Mouse (Mus musculus) forebrain, embryonic 11.5 days (tissue): ENCODE results near the gene Pdrg1. TPM values are rescaled to one million over a fixed set of nuclear protein-coding genes. Genes with fewer than 3 reads are reported as not detected.

Source experiments
- ATAC-seq: fragments of 200-750 bp; cut with Nextera tagmentation; replicated peaks from 2 replicates; pipeline ENCODE4 v1.8.0; 2017; ENCODE audit warnings: moderate TSS enrichment; ENCODE audit not compliant: low FRiP score
- DNase-seq: peaks from one replicate; pipeline ENCODE4 v3.0.0-alpha.2; 2017; ENCODE audit warnings: low spot score
- H3K27ac ChIP-seq: fragments of 300-500 bp; sonication (generic); 2 replicates; pipeline ENCODE4 v1.5.1; 2014; ENCODE audit warnings: low read depth, low read length
- H3K27me3 ChIP-seq: fragments of 300-500 bp; sonication (generic); 2 replicates; pipeline ENCODE4 v1.6.1; 2014; ENCODE audit warnings: mild to moderate bottlenecking, low read length, mixed read lengths; ENCODE audit not compliant: control insufficient read depth, insufficient read depth
- H3K36me3 ChIP-seq: fragments of 300-500 bp; sonication (generic); 2 replicates; pipeline ENCODE4 v1.6.1; 2014; ENCODE audit warnings: mild to moderate bottlenecking, low read length, moderate library complexity, mixed read lengths; ENCODE audit not compliant: control insufficient read depth, insufficient read depth
- H3K4me1 ChIP-seq: fragments of 300-500 bp; sonication (generic); replicated peaks from 2 replicates; pipeline ENCODE4 v1.6.1; 2014; ENCODE audit warnings: low read length, mixed read lengths; ENCODE audit not compliant: control insufficient read depth, insufficient read depth
- H3K4me2 ChIP-seq: fragments of 300-500 bp; sonication (generic); 2 replicates; pipeline ENCODE4 v1.6.1; 2014; ENCODE audit warnings: low read depth, mild to moderate bottlenecking, low read length, moderate library complexity, mixed read lengths; ENCODE audit not compliant: severe bottlenecking
- H3K4me3 ChIP-seq: fragments of 300-500 bp; sonication (generic); 2 replicates; pipeline ENCODE4 v1.5.1; 2014; ENCODE audit warnings: low read depth, low read length
- H3K9ac ChIP-seq: fragments of 300-500 bp; sonication (generic); 2 replicates; pipeline ENCODE4 v1.6.1; 2014; ENCODE audit warnings: low read length
- H3K9me3 ChIP-seq: fragments of 300-500 bp; sonication (generic); 2 replicates; pipeline ENCODE4 v1.6.1; 2016; ENCODE audit warnings: low read length, mixed read lengths; ENCODE audit not compliant: control insufficient read depth
- WGBS: fragments of 180-500 bp; shearing (Covaris S2); extraction: QIAGEN DNeasy Blood & Tissue Kit; methylation state at CpG from one replicate; pipeline ENCODE4 v1.1.7; 2014; 5-methylcytosine and 5-hydroxymethylcytosine counted together
- polyA plus RNA-seq: library from polyadenylated mRNA; unstranded; fragments of >200 nt; fragmentation: Nextera tagmentation; extraction: Ambion mirVana; gene quantifications from 2 replicates; pipeline ENCODE4 v1.2.1, GENCODE M21; 2014

The Pdrg1 gene
- polyA plus RNA-seq, 1 experiment from 2014 or later = 64.9 TPM

- Histone ChIP-seq H3K4me2 (no peak overlapping the region), H3K4me1 (no peaks in the 10 kb centered on the region), H3K9ac (no peak overlapping the region), H3K9me3 (no peaks in the 10 kb centered on the region), H3K27ac (no peak overlapping the region), H3K4me3 (no peak overlapping the region), H3K36me3 (no peaks in the 10 kb centered on the region), H3K27me3 (peaks cover 17% of the 10 kb centered on the region)
- DNase-seq (no peak), ATAC-seq (no peak)
- 77% methylated on average over 9 of the region's 9 CpGs for WGBS
Observed at GRCm38 (mm10) chr2:153051537-153051936, 36.3 kb upstream of the Pdrg1 start.

DNA sequence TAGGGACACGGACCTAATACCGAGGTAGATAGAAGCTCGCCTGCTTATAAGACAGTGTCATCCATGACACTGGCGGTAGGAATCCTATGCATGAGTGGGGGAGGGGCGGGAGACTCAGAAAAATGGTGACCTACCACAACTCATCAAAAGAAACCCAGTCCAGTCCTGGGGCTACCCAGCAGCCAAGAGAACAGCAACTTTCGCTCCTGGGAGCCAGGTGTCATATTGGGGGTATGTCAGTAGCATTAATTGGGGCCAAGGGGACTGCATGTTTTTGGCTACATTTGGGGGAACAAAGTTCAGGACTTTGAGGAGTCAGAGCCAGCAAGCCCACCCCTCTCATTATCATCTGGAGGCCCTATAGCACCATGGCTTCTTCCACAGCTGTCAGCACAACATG, 35.9 kb upstream of the Pdrg1 start:
- no peak for DNase-seq
- no peak overlapping the region for H3K27ac ChIP-seq
- H3K36me3 ChIP-seq = no peaks in the 10 kb centered on the region
- no peak overlapping the region for H3K9ac ChIP-seq
- H3K9me3 ChIP-seq = no peaks in the 10 kb centered on the region
- peaks cover 17% of the 10 kb centered on the region for H3K27me3 ChIP-seq
- no peak overlapping the region for H3K4me3 ChIP-seq
- ATAC-seq = no peak
- H3K4me2 ChIP-seq = no peak overlapping the region
- no peaks in the 10 kb centered on the region for H3K4me1 ChIP-seq
- WGBS = 82% methylated on average over 6 of the region's 6 CpGs

GRCm38 (mm10) chr2:153049997-153050358, 34.8 kb upstream of the Pdrg1 start:
- 87% methylated on average over 4 of the region's 4 CpGs for WGBS
- H3K9ac ChIP-seq = no peak overlapping the region
- no peaks in the 10 kb centered on the region for H3K36me3 ChIP-seq
- peaks cover 17% of the 10 kb centered on the region for H3K27me3 ChIP-seq
- no peaks in the 10 kb centered on the region for H3K9me3 ChIP-seq
- DNase-seq = no peak
- H3K4me1 ChIP-seq = no peaks in the 10 kb centered on the region
- ATAC-seq = no peak
- no peak overlapping the region for H3K4me2 ChIP-seq
- H3K27ac ChIP-seq = no peak overlapping the region
- no peak overlapping the region for H3K4me3 ChIP-seq

- no peaks in the 10 kb centered on the region for H3K36me3 ChIP-seq
- no peaks in the 10 kb centered on the region for H3K9me3 ChIP-seq
- no peaks in the 10 kb centered on the region for H3K4me1 ChIP-seq
- no peak overlapping the region for H3K9ac ChIP-seq
- H3K27me3 ChIP-seq = peaks cover 17% of the 10 kb centered on the region
- H3K4me3 ChIP-seq = no peak overlapping the region
- H3K4me2 ChIP-seq = no peak overlapping the region
- ATAC-seq (no peak), DNase-seq (no peak)
- H3K27ac ChIP-seq = no peak overlapping the region
- 59% methylated on average over 9 of the region's 9 CpGs for WGBS
Observed at GRCm38 (mm10) chr2:153049288-153049996, 34.2 kb upstream of the Pdrg1 start.

DNA sequence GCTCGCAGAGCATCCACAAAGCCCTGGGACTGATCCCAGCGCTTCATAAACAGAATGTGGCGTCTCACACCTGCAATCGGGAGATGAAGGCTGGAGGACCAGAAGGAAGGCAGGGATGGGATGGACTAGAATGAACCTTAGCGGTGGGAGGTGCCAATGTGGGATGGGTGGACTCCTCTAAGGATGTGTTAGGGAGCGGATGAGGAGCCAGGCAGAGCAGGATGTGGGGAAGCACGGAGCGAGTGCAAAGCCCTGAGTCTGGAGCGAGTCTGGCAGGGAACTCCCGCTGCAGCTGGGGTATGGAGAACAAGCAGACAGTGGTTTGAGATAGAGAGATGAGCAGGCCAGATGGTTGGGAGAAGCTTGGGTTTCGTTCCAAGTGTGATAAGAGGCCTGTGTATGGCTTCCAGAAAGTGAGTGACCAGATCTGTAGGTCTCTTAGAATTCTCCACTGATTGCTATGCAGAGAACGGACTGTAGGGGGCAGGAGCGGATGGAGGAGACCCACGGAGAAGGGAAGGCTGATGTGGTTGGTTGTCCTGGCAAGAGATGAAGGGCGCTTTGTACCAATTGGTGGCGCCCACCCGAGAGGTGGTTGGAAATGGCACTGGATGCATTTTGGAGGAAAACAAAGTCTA, 32.7 kb upstream of the Pdrg1 start:
- Histone ChIP-seq H3K9ac (no peak overlapping the region), H3K36me3 (no peaks in the 10 kb centered on the region), H3K4me2 (no peak overlapping the region), H3K4me1 (no peaks in the 10 kb centered on the region), H3K27me3 (peaks cover 13% of the 10 kb centered on the region), H3K9me3 (no peaks in the 10 kb centered on the region), H3K27ac (no peak overlapping the region), H3K4me3 (no peak overlapping the region)
- ATAC-seq = no peak
- DNase-seq = peak; percentile 70
- WGBS = 39% methylated on average over 17 of the region's 17 CpGs

DNA sequence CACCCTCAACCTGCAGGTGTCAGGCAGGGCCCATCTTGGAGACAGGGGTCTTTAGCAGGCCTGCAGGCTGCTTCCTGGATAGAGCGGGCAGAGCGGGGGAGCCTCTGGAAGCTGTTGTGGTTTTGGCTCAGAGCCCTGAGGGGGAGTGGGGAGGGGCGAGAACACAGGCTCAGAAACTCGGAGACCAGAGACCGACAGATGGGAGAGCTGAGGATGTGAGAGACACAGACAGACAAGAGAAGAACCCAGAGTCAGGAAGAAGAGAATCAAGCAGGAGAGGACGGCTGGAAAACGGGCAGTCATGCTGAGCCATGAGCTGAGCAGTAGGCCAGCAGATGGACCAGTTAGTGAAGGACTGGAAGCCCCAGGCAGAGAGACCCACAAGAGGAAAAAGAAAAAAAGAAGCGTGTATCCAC, 30.7 kb upstream of the Pdrg1 start:
- Histone ChIP-seq H3K4me2 (no peak overlapping the region), H3K27ac (peak overlapping the region; percentile 46; the same call in 1 of the 2 replicates), H3K9me3 (no peaks in the 10 kb centered on the region), H3K36me3 (no peaks in the 10 kb centered on the region), H3K9ac (no peak overlapping the region), H3K4me3 (no peak overlapping the region), H3K4me1 (no peaks in the 10 kb centered on the region), H3K27me3 (no peaks in the 10 kb centered on the region)
- no peak for ATAC-seq
- 45% methylated on average over 8 of the region's 8 CpGs for WGBS
- no peak for DNase-seq

DNA sequence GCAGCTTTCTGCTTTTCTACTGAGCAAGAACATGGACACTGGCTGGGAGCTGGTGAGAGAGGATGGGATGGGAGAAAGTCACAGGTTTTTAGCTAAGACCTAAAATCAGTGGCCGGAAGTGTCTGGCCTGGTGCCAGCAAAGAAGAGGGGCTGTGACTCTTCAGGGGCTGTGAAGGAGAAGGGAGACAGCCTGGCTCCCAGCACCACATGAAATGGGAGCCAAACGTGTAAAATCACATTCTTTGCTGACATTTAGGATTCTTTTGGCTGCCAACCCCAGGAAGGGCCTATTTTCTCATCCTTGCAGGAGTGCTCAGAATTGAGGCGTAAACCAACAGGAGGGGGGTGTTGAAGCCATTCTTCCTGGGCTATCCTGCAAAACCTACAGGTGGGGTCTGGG, 28.7 kb upstream of the Pdrg1 start:
- H3K9ac ChIP-seq = no peak overlapping the region
- no peaks in the 10 kb centered on the region for H3K4me1 ChIP-seq
- H3K9me3 ChIP-seq = no peaks in the 10 kb centered on the region
- no peak overlapping the region for H3K27ac ChIP-seq
- no peak for DNase-seq
- ATAC-seq = no peak
- H3K27me3 ChIP-seq = no peaks in the 10 kb centered on the region
- no peak overlapping the region for H3K4me3 ChIP-seq
- 67% methylated on average over 3 of the region's 3 CpGs for WGBS
- H3K4me2 ChIP-seq = no peak overlapping the region
- H3K36me3 ChIP-seq = no peaks in the 10 kb centered on the region

DNA sequence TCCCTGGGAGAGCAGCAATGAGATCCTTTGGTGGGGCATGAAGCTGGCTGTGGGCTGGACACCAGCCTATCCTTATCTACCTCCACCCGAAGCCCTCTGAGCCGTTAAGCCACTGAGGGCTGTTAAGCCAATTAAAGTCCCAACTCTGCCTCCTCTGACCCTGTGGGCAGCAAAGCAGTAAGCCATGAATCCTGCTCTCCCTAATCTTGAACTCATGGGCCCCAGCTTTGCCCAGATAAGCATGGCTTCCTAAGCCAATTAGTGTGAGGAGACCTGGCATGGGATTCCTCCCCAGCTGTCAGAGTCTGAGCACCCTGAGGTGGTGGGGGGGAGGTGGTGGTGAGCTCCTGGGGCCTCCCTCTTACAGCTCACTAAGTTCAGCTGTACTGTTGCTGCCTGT, 21.5 kb upstream of the Pdrg1 start:
- H3K36me3 ChIP-seq = no peaks in the 10 kb centered on the region
- DNase-seq = no peak
- H3K9me3 ChIP-seq = no peaks in the 10 kb centered on the region
- no peak for ATAC-seq
- 0 out of 2 replicates have a peak, but pooled peaks cover 3% of the 10 kb centered on the region for H3K4me1 ChIP-seq
- H3K4me3 ChIP-seq = no peak overlapping the region
- no peak overlapping the region for H3K9ac ChIP-seq
- H3K27me3 ChIP-seq = peaks cover 19% of the 10 kb centered on the region
- no peak overlapping the region for H3K4me2 ChIP-seq
- H3K27ac ChIP-seq = no peak overlapping the region
- WGBS = 12% methylated on average over 2 of the region's 2 CpGs
